Mouse (Mus musculus) liver, embryonic 14.5 days (tissue): ENCODE measurements around the gene Sertad3.

Experiments used
- CTCF ChIP-seq: IDR thresholded peaks from 2 replicates; pipeline ENCODE4 v1.5.1; 2016; ENCODE audit warnings: antibody characterized with exemption, low read depth, control low read depth
- EP300 ChIP-seq: IDR thresholded peaks from 2 replicates; pipeline ENCODE4 v1.6.1; 2016; ENCODE audit warnings: antibody characterized with exemption, low read depth

GRCm38 (mm10) chr7:27474490-27474954 is 954 bp downstream of the Sertad3 start:
- TF ChIP-seq CTCF: peak; percentile 84
- TF ChIP-seq EP300: peak; percentile 59
